Mouse (Mus musculus) 3134 (cell line): Measurements from ENCODE around the gene Anapc7.

Experiments used
- DNase-seq: peaks from one replicate; pipeline ENCODE4 v3.0.0-alpha.2; 2011; ENCODE audit warnings: low spot score; ENCODE audit not compliant: insufficient read length; ENCODE audit errors: extremely low read depth

The Anapc7 gene

GRCm38 (mm10) chr5:122491385-122491784 lies 69.9 kb downstream of the Anapc7 start:
- DNase-seq: no peak

- DNase-seq: no peak
Measured at GRCm38 (mm10) chr5:122493035-122493434, 71.5 kb downstream of the Anapc7 start.

GRCm38 (mm10) chr5:122494449-122494848 lies 73.0 kb downstream of the Anapc7 start:
- no peak for DNase-seq
